In genomic region chr1:185823956-185824355, GRCm38 (mm10) we compare ENCODE assay signal across 12 mouse cellular contexts.
DNase-seq lines count a peak whose midpoint lies in the region; ATAC-seq and TF ChIP-seq lines count a peak whose summit lies in the region.
"Had no signal": no experiment of that assay in that cellular context is flagged by ENCODE, and none has a peak within 500 bp of the region (broad histone marks: within the 10 kb centered on the region; RNA-seq: fewer than 3 reads in every experiment).

No protein-coding gene starts in this region.

- no peak for TF ChIP-seq CTCF in liver, adult 2 months (IDR thresholded peaks at IDR 0.05; ENCODE audit: low read depth, low read length)

- H3K9me3 ChIP-seq in liver, embryonic 11.5 days (ENCODE audit: control insufficient read depth, low read length), result no peaks in the 10 kb centered on the region
- H3K9me3 ChIP-seq in kidney, embryonic 14.5 days (ENCODE audit: control insufficient read depth, low read length), result no peaks in the 10 kb centered on the region
- H3K9me3 ChIP-seq: limb, embryonic 12.5 days; lung, embryonic 15.5 days had no signal

- no peak for TF ChIP-seq POLR2A in liver, adult 2 months (IDR thresholded peaks at IDR 0.05; ENCODE audit: extremely low read depth, insufficient read depth, low read length)

- H3K27ac ChIP-seq in liver, adult 2 months (replicated peaks; ENCODE audit: insufficient read depth, low read depth, low read length), result no peak overlapping the region
- H3K27ac ChIP-seq in liver, embryonic 11.5 days (ENCODE audit: low read depth, low read length), result no peak overlapping the region
- H3K27ac ChIP-seq in kidney, embryonic 14.5 days (ENCODE audit: low read depth, low read length), result no peak overlapping the region
- H3K27ac ChIP-seq: limb, embryonic 12.5 days; lung, embryonic 15.5 days had no signal

- peaks cover 4% of the 10 kb centered on the region; the same call in 1 of the 2 replicates for H3K4me1 ChIP-seq in liver, adult 2 months (ENCODE audit: control insufficient read depth, insufficient read depth, low read length)
- no peaks in the 10 kb centered on the region for H3K4me1 ChIP-seq in liver, embryonic 11.5 days (replicated peaks; ENCODE audit: control insufficient read depth, insufficient read depth, low read length)
- H3K4me1 ChIP-seq in kidney, embryonic 14.5 days (ENCODE audit: control insufficient read depth, insufficient read depth, low read length), result 0 out of 2 replicates have a peak, but pooled peaks cover 5% of the 10 kb centered on the region

- no peaks in the 10 kb centered on the region for H3K79me2 ChIP-seq in liver, adult 2 months (ENCODE audit: control insufficient read depth, insufficient read depth, low read length)

- no peaks in the 10 kb centered on the region for H3K36me3 ChIP-seq in liver, adult 2 months (ENCODE audit: control insufficient read depth, insufficient read depth, low read length)
- H3K36me3 ChIP-seq in liver, embryonic 11.5 days (ENCODE audit: control insufficient read depth, insufficient read depth, low read length), result no peaks in the 10 kb centered on the region
- H3K36me3 ChIP-seq in kidney, embryonic 14.5 days (ENCODE audit: control insufficient read depth, insufficient read depth, low read length), result no peaks in the 10 kb centered on the region
- H3K36me3 ChIP-seq: limb, embryonic 12.5 days; lung, embryonic 15.5 days had no signal

- 35% methylated on average over 5 of the region's 5 CpGs for WGBS in liver, adult 2 months
- WGBS in liver, embryonic 11.5 days, result 53% methylated on average over 5 of the region's 5 CpGs
- 31% methylated on average over 5 of the region's 5 CpGs for WGBS in kidney, embryonic 14.5 days

- ATAC-seq in cerebellum, adult (ENCODE audit: insufficient number of reproducible peaks, low FRiP score, low TSS enrichment), result no peak
- no peak; the same call in 1 of the 2 replicates for ATAC-seq in liver, embryonic 11.5 days (replicated peaks; ENCODE audit: low FRiP score)
- peak; percentile 73; the same call in 1 of the 2 replicates for ATAC-seq in kidney, embryonic 14.5 days (ENCODE audit: low FRiP score, low TSS enrichment)
- ATAC-seq in erythroblast, adult 5-6 weeks (replicated peaks; ENCODE audit: low FRiP score, poor library complexity, severe bottlenecking), result no peak

- H3K4me3 ChIP-seq in liver, adult 2 months (ENCODE audit: insufficient read depth, low read depth, low read length), result no peak overlapping the region
- no peak overlapping the region for H3K4me3 ChIP-seq in liver, embryonic 11.5 days (ENCODE audit: low read depth, low read length)
- no peak overlapping the region for H3K4me3 ChIP-seq in kidney, embryonic 14.5 days (ENCODE audit: low read length)
- H3K4me3 ChIP-seq: limb, embryonic 12.5 days; lung, embryonic 15.5 days had no signal

- H3K4me2 ChIP-seq in liver, embryonic 11.5 days, result no peak overlapping the region
- no peak overlapping the region for H3K4me2 ChIP-seq in kidney, embryonic 14.5 days (replicated peaks; ENCODE audit: low read depth, low read length)
- H3K4me2 ChIP-seq: limb, embryonic 12.5 days; lung, embryonic 15.5 days had no signal

- DNase-seq in cerebellum, postnatal 10 days, result peak; percentile 61 to 70
- DNase-seq in liver, adult 2 months (ENCODE audit: extremely low read depth, low read depth, low spot score), result peak; percentile 31
- DNase-seq in liver, embryonic 11.5 days (ENCODE audit: low spot score), result no peak
- peak; percentile 66 for DNase-seq in retina, postnatal 1 day
- no peak for DNase-seq in spleen, postnatal 4 days (ENCODE audit: low spot score in 2 of 2)
- DNase-seq: cerebellum, adult 8-10 months; thymus, adult 2 months had no signal

- H3K9ac ChIP-seq in liver, adult 2 months (ENCODE audit: low read depth, low read length), result no peak overlapping the region
- no peak overlapping the region for H3K9ac ChIP-seq in liver, embryonic 11.5 days (ENCODE audit: low read depth, low read length)
- no peak overlapping the region for H3K9ac ChIP-seq in kidney, embryonic 14.5 days (ENCODE audit: low read depth, low read length)
- H3K9ac ChIP-seq: limb, embryonic 12.5 days; lung, embryonic 15.5 days had no signal

- H3K27me3 ChIP-seq in liver, adult 2 months (ENCODE audit: control insufficient read depth, insufficient read depth, low read length), result no peaks in the 10 kb centered on the region
- H3K27me3 ChIP-seq in liver, embryonic 11.5 days (replicated peaks; ENCODE audit: control insufficient read depth, insufficient read depth, low read length), result no peaks in the 10 kb centered on the region
- no peaks in the 10 kb centered on the region for H3K27me3 ChIP-seq in kidney, embryonic 14.5 days (ENCODE audit: control insufficient read depth, insufficient read depth, low read length)
- H3K27me3 ChIP-seq: lung, embryonic 15.5 days had no signal

Comparison
In these comparisons a context has a peak if more than half of its experiments do, and no peak if none do; other contexts are left out.
1. DNase-seq: peak in cerebellum, postnatal 10 days (2 of 2), liver, adult 2 months (single experiment) and retina, postnatal 1 day (single experiment); none in liver, embryonic 11.5 days (single experiment) and spleen, postnatal 4 days (0 of 2).